Mouse (Mus musculus) midbrain, embryonic 10.5 days (tissue): ENCODE results near the gene Gga3. TPM values are rescaled to one million over a fixed set of nuclear protein-coding genes. Genes with fewer than 3 reads are reported as not detected.

Experiments used
- polyA plus RNA-seq: library from polyadenylated mRNA; unstranded; fragments of >200 nt; fragmentation: Nextera tagmentation; extraction: Ambion mirVana; gene quantifications from 2 replicates; pipeline ENCODE4 v1.2.1, GENCODE M21; 2016

Gga3 gene
- polyA plus RNA-seq, 1 experiment from 2014 or later = 34.1 TPM

Other genes starting within 250 kb of the Gga3 start
- 12.1 and 18.1 TPM in 2 replicates for gene Hid1, start 236.3 kb downstream of the Gga3 start, polyA plus RNA-seq
- 16.1 and 19.7 TPM in 2 replicates for gene Cdr2l, start 222.1 kb downstream of the Gga3 start, polyA plus RNA-seq
- gene Mrpl58, start 200.3 kb downstream of the Gga3 start, polyA plus RNA-seq = 256 and 270 TPM in 2 replicates
- 926 and 929 TPM in 2 replicates for gene Atp5h, start 184.1 kb downstream of the Gga3 start, polyA plus RNA-seq
- 9.9 and 18.8 TPM in 2 replicates for gene Kctd2, start 183.9 kb downstream of the Gga3 start, polyA plus RNA-seq
- gene Trim80, start 163.5 kb downstream of the Gga3 start, polyA plus RNA-seq = 0.14 and 0.15 TPM in 2 replicates
- gene Slc16a5, start 141.6 kb downstream of the Gga3 start, polyA plus RNA-seq = 0.11 and 0.17 TPM in 2 replicates
- 6.6 and 9.4 TPM in 2 replicates for gene Armc7, start 128.4 kb downstream of the Gga3 start, polyA plus RNA-seq
- gene Nt5c, start 112.2 kb downstream of the Gga3 start, polyA plus RNA-seq = 87.7 and 89.7 TPM in 2 replicates
- gene Jpt1, start 89.7 kb downstream of the Gga3 start, polyA plus RNA-seq = 780 and 877 TPM in 2 replicates
- 1,440 and 1,519 TPM in 2 replicates for gene Sumo2, start 67.8 kb downstream of the Gga3 start, polyA plus RNA-seq
- 229 and 265 TPM in 2 replicates for gene Nup85, start 39.6 kb downstream of the Gga3 start, polyA plus RNA-seq
- gene Mrps7, start 126 bp downstream of the Gga3 start, polyA plus RNA-seq = 106 and 107 TPM in 2 replicates
- 18.5 and 20.6 TPM in 2 replicates for gene Mif4gd, start 8.9 kb upstream of the Gga3 start, polyA plus RNA-seq
- 24.9 and 25.8 TPM in 2 replicates for gene Slc25a19, start 24.2 kb upstream of the Gga3 start, polyA plus RNA-seq
- 81.7 and 88.3 TPM in 2 replicates for gene Grb2, start 104.5 kb upstream of the Gga3 start, polyA plus RNA-seq
- gene Tmem94, start 161.4 kb upstream of the Gga3 start, polyA plus RNA-seq = 39.6 and 45.2 TPM in 2 replicates
- gene Caskin2, start 209.6 kb upstream of the Gga3 start, polyA plus RNA-seq = 17.5 and 18.6 TPM in 2 replicates
- gene Tsen54, start 210.7 kb upstream of the Gga3 start, polyA plus RNA-seq = 35.3 and 39.7 TPM in 2 replicates
- 5.5 and 5.9 TPM in 2 replicates for gene Llgl2, start 220.0 kb upstream of the Gga3 start, polyA plus RNA-seq